Mouse (Mus musculus) NIH3T3 (cell line): Measurements from ENCODE around the gene Ifi47.
"Not testable (repeated sequence)": the region's sequence is repeated elsewhere in the genome, so short reads cannot be mapped to it uniquely, and the experiment has no call there.

ENCODE experiments used
- DNase-seq: peaks from one replicate; pipeline ENCODE4 v3.0.0-alpha.2; 2012; ENCODE audit warnings: low read depth

The Ifi47 gene

DNA sequence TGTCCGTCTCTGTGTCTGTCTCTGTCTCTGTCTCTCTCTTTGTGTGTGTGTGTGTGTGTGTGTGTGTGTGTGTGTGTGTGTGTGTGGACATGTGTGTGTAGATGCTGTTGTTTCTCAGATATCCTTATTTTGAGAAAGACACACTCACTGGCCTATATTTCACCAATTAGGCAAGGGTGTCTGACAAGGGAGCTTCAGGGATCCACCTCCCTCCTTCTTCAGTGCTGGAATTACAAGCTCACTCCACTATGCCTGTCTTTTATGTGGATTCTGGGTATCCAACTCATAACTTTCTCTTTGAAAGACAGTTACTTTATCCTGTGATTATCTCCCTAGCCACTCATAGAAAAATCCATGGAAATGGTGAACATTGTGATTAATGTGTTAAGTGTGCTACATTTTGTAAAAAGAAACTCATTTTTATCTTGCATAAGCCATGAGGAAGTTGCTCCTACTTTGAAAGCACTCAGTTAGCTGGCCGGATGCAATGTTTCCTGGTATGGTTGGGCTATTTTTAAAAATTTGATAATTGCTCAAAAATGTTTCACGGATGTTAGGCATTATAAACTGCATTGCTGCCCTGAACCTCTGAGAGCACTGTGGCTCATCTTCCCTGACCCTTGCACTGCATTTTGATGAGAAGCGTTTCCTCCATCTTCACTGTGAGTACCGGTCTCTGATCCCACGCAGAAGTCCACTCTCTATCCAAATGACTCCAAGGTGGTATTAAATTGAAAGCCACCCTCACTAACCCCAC is at the start of gene Ifi47:
Gene Ifi47 (plus strand): TSS at position 587 of the 757 bp plus-strand sequence.
- peak; percentile 52 for DNase-seq

DNA sequence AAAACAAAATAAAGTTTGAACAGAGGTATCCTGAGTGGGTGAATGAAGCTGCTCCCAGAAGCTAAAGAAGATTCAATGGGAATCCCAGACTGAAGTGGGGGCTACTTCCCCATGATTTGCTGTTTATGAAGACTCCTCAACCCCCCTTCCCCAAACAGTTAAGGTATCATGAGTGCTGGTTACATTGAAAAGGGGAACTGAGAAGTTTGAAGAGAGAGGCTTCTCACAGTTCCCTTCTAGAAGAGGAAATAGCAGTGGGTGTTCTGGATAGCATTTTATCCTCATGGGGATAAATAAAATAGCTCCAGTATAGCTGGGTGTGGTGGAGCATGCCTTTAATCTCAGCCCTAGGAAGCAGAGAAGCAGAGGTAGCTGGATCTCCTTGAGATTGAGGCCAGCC is 26.3 kb upstream of the Ifi47 start:
- not testable (repeated sequence) for DNase-seq

DNA sequence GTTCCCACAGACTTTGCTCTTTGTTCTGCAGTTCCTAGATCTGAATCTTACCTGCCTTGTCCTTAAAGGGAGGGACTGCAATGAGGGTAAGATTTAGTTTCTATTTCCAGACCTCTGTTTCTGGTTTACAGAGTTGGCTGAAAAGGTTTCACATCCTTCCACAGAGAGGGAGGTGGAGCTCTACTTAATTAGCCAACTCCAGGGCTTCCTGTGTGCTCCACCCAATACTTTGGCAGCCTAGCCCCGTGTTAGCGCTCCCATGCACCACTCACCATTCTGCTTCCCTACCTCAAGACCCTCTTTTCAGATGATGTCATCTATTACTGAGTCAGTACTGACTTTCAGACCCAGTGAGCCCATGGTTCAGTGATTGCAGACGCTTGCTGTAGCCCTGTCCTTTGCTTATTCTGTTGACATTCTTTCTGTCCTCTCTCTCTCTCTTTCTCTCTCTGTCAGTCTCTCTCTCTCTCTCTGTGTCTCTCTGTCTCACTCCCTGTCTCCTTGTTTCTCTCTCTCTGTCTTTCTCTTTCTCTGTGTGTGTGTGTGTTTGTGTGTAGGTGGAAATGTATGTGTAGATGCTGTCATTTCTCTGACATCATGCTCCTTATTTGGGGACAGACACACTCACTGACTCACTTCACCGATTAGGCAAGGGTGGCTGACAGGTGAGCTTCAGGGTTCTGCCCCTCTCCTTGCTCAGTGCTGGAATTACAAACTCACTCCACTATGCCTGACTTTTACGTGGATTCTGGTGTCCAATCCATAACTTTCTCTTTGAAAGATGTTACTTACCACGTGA is 25.1 kb upstream of the Ifi47 start, which contains the start of gene 9930111J21Rik2:
Gene 9930111J21Rik2 (minus strand): TSS at position 150 of the 799 bp plus-strand sequence.
- DNase-seq: not testable (repeated sequence)

- DNase-seq: not testable (repeated sequence)
These were observed 24.5 kb upstream of the Ifi47 start for GRCm38 (mm10) chr11:49051894-49052293.

GRCm38 (mm10) chr11:49060061-49060460 is 16.3 kb upstream of the Ifi47 start:
- DNase-seq: not testable (repeated sequence)

DNA sequence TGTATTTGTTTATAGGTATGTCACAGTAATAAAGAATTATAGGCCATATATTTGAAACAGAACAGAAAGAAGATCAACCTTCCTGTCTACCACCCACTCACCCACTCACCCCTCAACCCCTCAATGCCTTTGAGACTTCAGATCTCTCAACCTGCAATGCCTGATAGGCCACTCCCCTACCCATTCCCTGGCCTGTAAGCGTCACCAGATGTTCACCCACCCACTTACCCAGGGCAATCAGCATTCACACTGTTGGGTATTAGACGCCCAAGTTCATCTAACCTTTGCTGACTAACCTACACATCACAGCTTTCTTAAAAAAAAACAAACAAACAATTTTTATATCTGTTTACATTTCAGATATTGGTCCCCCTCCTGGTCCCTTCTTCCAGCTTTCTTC is 14.5 kb upstream of the Ifi47 start:
- not testable (repeated sequence) for DNase-seq

GRCm38 (mm10) chr11:49063713-49064469 is 12.5 kb upstream of the Ifi47 start, which contains the start of gene Tgtp2:
TSS of gene Tgtp2 (minus strand) at chr11:49064206.
- DNase-seq: peak; percentile 61

DNA sequence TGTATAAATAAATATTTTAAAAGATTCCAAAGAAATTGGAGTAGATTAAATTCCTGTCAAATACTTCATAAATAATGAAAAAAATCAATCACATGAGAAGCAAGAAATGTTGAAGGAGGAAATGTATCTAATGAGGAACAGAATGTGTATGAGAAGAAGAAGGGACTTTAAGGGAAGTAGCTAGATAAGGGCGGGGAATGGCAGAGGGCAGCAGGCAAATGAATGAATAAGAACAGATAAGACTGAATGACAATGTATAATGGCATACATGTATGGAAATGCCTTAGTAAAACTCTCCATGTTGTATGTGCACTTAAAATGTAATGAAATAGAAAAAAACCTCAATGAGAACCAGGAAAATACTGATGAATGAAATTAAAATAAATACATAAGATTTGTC is 8.0 kb upstream of the Ifi47 start:
- no peak for DNase-seq

DNA sequence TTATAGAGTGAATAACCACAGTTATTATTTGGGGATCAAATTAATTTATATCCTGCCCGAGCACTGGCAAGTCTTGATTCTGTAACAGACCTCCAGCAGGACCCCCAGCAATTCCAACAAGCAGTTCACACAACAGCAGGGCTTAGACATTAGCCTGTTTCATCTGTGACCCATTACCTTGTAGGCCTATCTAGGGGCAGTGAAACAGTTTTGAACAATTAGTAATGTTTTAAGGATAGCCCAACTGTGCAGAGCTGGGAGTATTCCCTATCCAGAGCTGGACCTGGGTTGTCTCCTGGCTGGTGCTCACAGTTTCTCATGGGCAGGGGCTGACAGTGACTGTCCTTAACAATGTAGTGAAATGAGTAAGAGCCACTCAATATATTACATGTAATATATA is 625 bp downstream of the Ifi47 start:
- no peak for DNase-seq

- no peak for DNase-seq
These were observed 2.3 kb downstream of the Ifi47 start for GRCm38 (mm10) chr11:49078719-49079118.

DNA sequence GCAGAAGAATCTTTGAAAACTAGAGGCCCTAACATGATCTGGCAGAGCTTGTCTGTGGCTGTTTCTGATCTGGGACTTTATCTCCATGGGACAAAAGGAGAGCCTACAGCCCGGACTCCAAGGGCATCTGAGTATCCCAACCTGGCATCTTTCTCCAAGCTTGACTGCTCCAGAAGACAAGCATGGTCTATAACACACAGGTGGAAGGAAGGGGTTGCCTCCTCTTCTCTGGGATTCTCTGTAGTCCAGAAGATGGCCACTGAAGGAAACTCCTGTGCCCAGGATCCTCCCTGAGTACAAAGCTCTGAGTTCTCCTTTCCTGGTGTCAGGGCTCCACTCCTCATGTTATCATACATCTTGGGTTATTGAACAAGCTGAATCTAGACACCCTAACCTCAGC is 4.2 kb downstream of the Ifi47 start:
- DNase-seq: no peak

DNA sequence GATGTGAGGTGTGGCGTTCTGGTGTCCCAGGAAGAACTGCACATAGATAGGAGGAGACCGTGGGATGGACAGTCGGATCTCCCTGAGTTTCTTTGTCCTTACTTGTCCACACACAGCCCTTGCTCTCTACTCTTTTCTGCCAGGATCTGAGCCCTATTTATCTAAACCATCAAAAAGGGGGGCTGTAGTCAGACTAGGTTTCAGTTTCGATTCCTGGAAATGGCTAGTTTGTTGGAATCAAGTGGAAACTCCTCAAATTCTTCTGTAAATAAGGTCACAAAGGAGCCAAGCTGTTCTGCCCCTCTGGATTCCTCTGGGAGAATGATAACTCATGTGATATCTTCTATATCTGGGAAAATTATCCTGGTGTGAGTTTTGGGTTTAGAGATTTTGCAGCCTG is 5.0 kb downstream of the Ifi47 start:
- DNase-seq: peak; percentile 62

GRCm38 (mm10) chr11:49081886-49082285 is 5.5 kb downstream of the Ifi47 start:
- no peak for DNase-seq

GRCm38 (mm10) chr11:49083146-49083545 is 6.8 kb downstream of the Ifi47 start:
- DNase-seq: no peak

DNA sequence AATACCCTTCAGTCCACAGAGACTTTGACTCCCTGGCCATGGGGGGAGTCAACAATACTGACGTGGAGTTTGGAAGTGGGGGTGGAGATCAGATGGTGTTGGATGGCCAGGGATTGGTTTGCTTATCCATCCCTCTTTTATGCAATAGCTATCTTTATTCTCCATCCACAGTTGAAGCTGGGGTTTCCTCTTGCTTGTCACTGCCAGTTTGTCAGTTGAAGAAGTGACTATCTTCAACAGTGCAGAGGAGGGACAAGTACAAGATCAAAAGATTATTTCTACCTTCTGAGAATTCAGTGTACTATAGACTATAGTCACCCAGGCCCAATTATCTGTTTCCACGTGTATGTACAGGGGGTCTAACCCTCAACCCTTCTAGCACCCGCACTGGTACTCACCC is 7.4 kb downstream of the Ifi47 start:
- DNase-seq: no peak

DNA sequence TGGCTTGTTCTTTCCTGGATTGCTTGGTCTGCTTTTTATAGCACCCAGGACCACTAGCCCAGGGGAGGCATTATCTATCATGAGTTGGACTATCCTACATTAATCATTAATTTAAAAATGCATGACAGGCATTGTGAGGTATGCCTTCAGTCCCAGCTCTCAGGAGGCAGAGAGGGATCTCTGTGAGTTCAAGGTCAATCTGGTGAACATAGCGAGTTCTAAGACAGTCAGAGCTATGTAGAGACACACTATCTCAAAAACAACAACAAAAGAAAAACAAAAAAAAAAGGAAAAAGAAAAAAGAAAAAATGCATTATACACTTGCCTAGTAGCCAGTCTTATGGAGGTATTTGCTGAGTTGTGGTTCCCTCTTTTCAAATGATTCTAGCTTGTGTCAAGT is 8.0 kb downstream of the Ifi47 start:
- DNase-seq: no peak

GRCm38 (mm10) chr11:49084875-49085274 is 8.5 kb downstream of the Ifi47 start:
- DNase-seq: peak; percentile 68

DNA sequence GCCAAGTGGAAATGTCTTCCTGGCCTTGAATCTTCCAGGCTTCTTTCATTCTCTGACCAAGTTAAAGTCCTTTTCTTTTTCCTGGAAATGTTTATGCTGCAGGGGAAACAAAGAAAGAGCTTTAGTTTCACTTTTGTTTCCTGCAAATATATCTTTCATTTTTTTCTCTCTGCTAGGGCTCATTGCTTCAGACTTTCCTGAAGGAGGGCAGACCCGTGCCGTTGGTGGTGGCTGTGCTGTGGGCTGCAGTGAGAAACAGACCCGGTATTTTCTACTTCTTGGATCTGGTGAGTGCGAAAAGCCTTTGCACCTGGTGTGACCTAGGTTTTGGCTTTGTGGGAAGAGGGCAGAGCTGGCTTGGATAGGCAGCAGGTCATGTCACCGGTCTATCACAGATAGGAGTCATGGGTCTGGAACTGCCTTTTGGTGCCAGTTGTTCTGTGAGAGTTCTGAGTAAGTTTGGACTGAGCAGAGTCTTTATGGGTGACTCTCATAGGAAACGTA is 10.5 kb downstream of the Ifi47 start:
- DNase-seq: no peak

DNA sequence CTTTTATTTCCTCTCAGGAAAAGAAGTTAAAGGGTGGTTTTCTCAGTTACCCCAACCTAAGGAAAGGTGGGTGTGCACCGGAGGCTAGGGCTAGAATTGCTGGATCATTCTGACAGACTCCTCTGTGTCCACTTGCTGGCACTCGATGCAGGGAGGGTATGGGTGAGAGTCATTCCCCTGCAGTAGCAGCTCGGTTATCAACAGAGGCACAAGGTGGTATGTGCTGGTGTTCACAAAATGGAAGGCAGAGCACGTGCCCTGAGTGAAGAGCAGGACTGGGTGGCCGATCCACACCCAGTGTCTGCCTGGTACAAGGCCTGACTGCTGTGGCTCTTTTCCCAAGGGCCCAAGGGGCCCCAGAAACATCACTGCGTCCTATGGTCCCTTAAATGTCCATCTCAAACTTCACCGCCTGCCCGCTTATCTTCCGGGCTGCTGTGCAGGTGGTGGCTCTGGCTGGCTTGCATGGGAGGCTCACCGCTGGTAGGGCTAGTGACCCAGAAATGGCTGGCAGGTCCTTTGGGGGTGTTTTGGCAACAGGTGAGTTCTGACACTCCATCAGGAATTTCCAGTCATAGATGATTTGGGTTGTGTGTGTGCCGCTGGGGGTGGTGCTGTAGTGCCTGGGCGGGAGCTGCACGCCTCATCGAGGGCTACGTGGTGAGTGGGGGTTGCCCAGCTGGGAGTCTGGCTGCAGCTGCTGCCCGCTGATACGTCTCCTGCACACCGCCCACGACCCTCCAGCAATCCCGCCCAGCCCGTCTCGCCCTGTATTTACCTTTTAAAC is 11.6 kb downstream of the Ifi47 start:
- no peak for DNase-seq

- DNase-seq: no peak
These were observed 12.7 kb downstream of the Ifi47 start for GRCm38 (mm10) chr11:49088990-49089652.
